20 mouse cellular contexts compared by ENCODE assay signal in genomic region chr6:38597481-38597880, GRCm38 (mm10). TPM values are rescaled to one million over a fixed set of nuclear protein-coding genes. Genes with fewer than 3 reads are reported as not detected.
DNase-seq lines count a peak whose midpoint lies in the region; ATAC-seq and TF ChIP-seq lines count a peak whose summit lies in the region.
"Had no signal": no experiment of that assay in that cellular context is flagged by ENCODE, and none has a peak within 500 bp of the region (broad histone marks: within the 10 kb centered on the region; RNA-seq: fewer than 3 reads in every experiment).

No protein-coding gene starts in this region.

- no peak overlapping the region for H3K27ac ChIP-seq in forebrain, postnatal 0 days (ENCODE audit: low read depth, low read length)
- H3K27ac ChIP-seq in forebrain, embryonic 10.5 days: no peak overlapping the region
- H3K27ac ChIP-seq in hindbrain, embryonic 12.5 days: no peak overlapping the region
- H3K27ac ChIP-seq: embryonic facial prominence, embryonic 12.5 days; hindbrain, embryonic 15.5 days; limb, embryonic 13.5 days; liver, embryonic 15.5 days; neural tube, embryonic 15.5 days had no signal

- H3K9ac ChIP-seq in forebrain, postnatal 0 days: no peak overlapping the region
- H3K9ac ChIP-seq in hindbrain, embryonic 12.5 days: no peak overlapping the region
- H3K9ac ChIP-seq: embryonic facial prominence, embryonic 12.5 days; hindbrain, embryonic 15.5 days; limb, embryonic 13.5 days; liver, embryonic 15.5 days; neural tube, embryonic 15.5 days had no signal

- no peak for ATAC-seq in forebrain, postnatal 0 days
- ATAC-seq in erythroblast, adult 5-6 weeks (replicated peaks; ENCODE audit: low FRiP score, poor library complexity, severe bottlenecking): no peak
- ATAC-seq in hindbrain, embryonic 12.5 days (ENCODE audit: low FRiP score): no peak

- peaks cover 29% of the 10 kb centered on the region for H3K36me3 ChIP-seq in forebrain, postnatal 0 days (ENCODE audit: insufficient read depth)
- H3K36me3 ChIP-seq in forebrain, embryonic 10.5 days (replicated peaks): peaks cover 94% of the 10 kb centered on the region
- H3K36me3 ChIP-seq in hindbrain, embryonic 12.5 days: peaks cover 50% of the 10 kb centered on the region

- 0 out of 2 replicates have a peak, but pooled peaks have one; percentile 13 for TF ChIP-seq CTCF in forebrain, postnatal 0 days (IDR thresholded peaks at IDR 0.05; ENCODE audit: low read depth)

- no peak overlapping the region for H3K4me3 ChIP-seq in forebrain, postnatal 0 days (ENCODE audit: low read depth, low read length)
- H3K4me3 ChIP-seq in forebrain, embryonic 10.5 days: no peak overlapping the region
- no peak overlapping the region for H3K4me3 ChIP-seq in hindbrain, embryonic 12.5 days
- H3K4me3 ChIP-seq: embryonic facial prominence, embryonic 12.5 days; hindbrain, embryonic 15.5 days; limb, embryonic 13.5 days; liver, embryonic 15.5 days; neural tube, embryonic 15.5 days had no signal

- H3K4me2 ChIP-seq in forebrain, postnatal 0 days (ENCODE audit: low read depth): no peak overlapping the region
- no peak overlapping the region for H3K4me2 ChIP-seq in hindbrain, embryonic 12.5 days (replicated peaks)
- H3K4me2 ChIP-seq: embryonic facial prominence, embryonic 12.5 days; hindbrain, embryonic 15.5 days; limb, embryonic 13.5 days; liver, embryonic 15.5 days; midbrain, embryonic 11.5 days; neural tube, embryonic 15.5 days had no signal

- H3K27me3 ChIP-seq in forebrain, postnatal 0 days (ENCODE audit: insufficient read depth, low read length): no peaks in the 10 kb centered on the region
- H3K27me3 ChIP-seq in forebrain, embryonic 10.5 days (ENCODE audit: poor library complexity, severe bottlenecking): no peaks in the 10 kb centered on the region
- no peaks in the 10 kb centered on the region for H3K27me3 ChIP-seq in hindbrain, embryonic 12.5 days
- H3K27me3 ChIP-seq: embryonic facial prominence, embryonic 12.5 days; hindbrain, embryonic 15.5 days; limb, embryonic 13.5 days; liver, embryonic 15.5 days; neural tube, embryonic 15.5 days had no signal

- no peaks in the 10 kb centered on the region for H3K4me1 ChIP-seq in forebrain, postnatal 0 days (ENCODE audit: insufficient read depth)
- no peaks in the 10 kb centered on the region for H3K4me1 ChIP-seq in forebrain, embryonic 10.5 days
- no peaks in the 10 kb centered on the region for H3K4me1 ChIP-seq in hindbrain, embryonic 12.5 days
- H3K4me1 ChIP-seq: embryonic facial prominence, embryonic 12.5 days; hindbrain, embryonic 15.5 days; limb, embryonic 13.5 days; liver, embryonic 15.5 days; neural tube, embryonic 15.5 days had no signal

- WGBS in forebrain, postnatal 0 days: 89% methylated on average over 4 of the region's 4 CpGs
- 90% methylated on average over 4 of the region's 4 CpGs for WGBS in forebrain, embryonic 10.5 days
- WGBS in hindbrain, embryonic 12.5 days: 87% methylated on average over 4 of the region's 4 CpGs

- H3K9me3 ChIP-seq in forebrain, postnatal 0 days (ENCODE audit: low read length): no peaks in the 10 kb centered on the region
- no peaks in the 10 kb centered on the region for H3K9me3 ChIP-seq in forebrain, embryonic 10.5 days
- H3K9me3 ChIP-seq in hindbrain, embryonic 12.5 days (replicated peaks): no peaks in the 10 kb centered on the region
- H3K9me3 ChIP-seq: embryonic facial prominence, embryonic 12.5 days; hindbrain, embryonic 15.5 days; limb, embryonic 13.5 days; liver, embryonic 15.5 days; neural tube, embryonic 15.5 days had no signal

- DNase-seq in forebrain, postnatal 0 days: no peak
- no peak for DNase-seq in forebrain, embryonic 10.5 days (ENCODE audit: extremely low spot score, low spot score)
- peak; percentile 5 to 20 for DNase-seq in kidney, postnatal 36 days
- DNase-seq in kidney, adult 11 months: no peak
- DNase-seq in 3T3-L1 (ENCODE audit: low read depth, low spot score): peak; percentile 56
- DNase-seq in R1 (ENCODE audit: low read depth, low spot score): peak; percentile 38
- DNase-seq: adrenal gland, postnatal 14 days; cerebellum, adult 8-10 months; gastrocnemius, postnatal 14 days; heart, postnatal 14 days; kidney, adult 9 months; lung, postnatal 4 days had no signal

RNA-seq across cellular contexts. Expression of gene Klrg2, which starts 39.6 kb away (rescaled TPM):
- 0.23 and 0.24 TPM in 2 replicates for total RNA-seq in forebrain, postnatal 0 days (2014; rRNA removed)
- 0.10 and 0.17 TPM in 2 replicates for polyA plus RNA-seq in forebrain, postnatal 0 days (2015; fragmentation: Nextera tagmentation; extraction: Ambion mirVana)
- polyA plus RNA-seq in forebrain, embryonic 10.5 days (2016; fragmentation: Nextera tagmentation; extraction: Ambion mirVana): 0.06 TPM in 2 replicates
- total RNA-seq in erythroblast, adult 5-6 weeks (2015; ENCODE audit: low replicate concordance): not detected in 2 replicates
- total RNA-seq in erythroblast, adult 5-6 weeks (2017; ENCODE audit: low replicate concordance): not detected in 2 replicates
- 0.18 and 0.28 TPM in 2 replicates for polyA plus RNA-seq in hindbrain, embryonic 12.5 days (2016; fragmentation: Nextera tagmentation; extraction: Ambion mirVana)

RNA-seq across cellular contexts. Expression of gene Luc7l2, which starts 46.3 kb away (rescaled TPM):
- 73.2 and 97.6 TPM in 2 replicates for total RNA-seq in forebrain, postnatal 0 days (2014; rRNA removed)
- polyA plus RNA-seq in forebrain, postnatal 0 days (2015; fragmentation: Nextera tagmentation; extraction: Ambion mirVana): 12.0 and 26.1 TPM in 2 replicates
- polyA plus RNA-seq in forebrain, embryonic 10.5 days (2016; fragmentation: Nextera tagmentation; extraction: Ambion mirVana): 34.7 and 36.8 TPM in 2 replicates
- 117 and 127 TPM in 2 replicates for total RNA-seq in erythroblast, adult 5-6 weeks (2015; ENCODE audit: low replicate concordance)
- 166 and 210 TPM in 2 replicates for total RNA-seq in erythroblast, adult 5-6 weeks (2017; ENCODE audit: low replicate concordance)
- polyA plus RNA-seq in hindbrain, embryonic 12.5 days (2016; fragmentation: Nextera tagmentation; extraction: Ambion mirVana): 48.6 and 49.3 TPM in 2 replicates

Comparison
In these comparisons a context has a peak if more than half of its experiments do, and no peak if none do; other contexts are left out.
1. DNase-seq: peak in kidney, postnatal 36 days (2 of 2), 3T3-L1 (single experiment) and R1 (single experiment); none in forebrain, postnatal 0 days (single experiment), forebrain, embryonic 10.5 days (single experiment) and kidney, adult 11 months (single experiment).